Mouse (Mus musculus) CD4-positive, CD25-positive, alpha-beta regulatory T cell (primary cell): ENCODE measurements around the gene Col12a1. TPM values are rescaled to one million over a fixed set of nuclear protein-coding genes. Genes with fewer than 3 reads are reported as not detected.

Source experiments
- polyA plus RNA-seq: library from polyadenylated mRNA; unstranded; fragments of 100-300 nt; shearing (Covaris generic); gene quantifications from one replicate; pipeline ENCODE4 v1.2.1, GENCODE M21; 2017

The Col12a1 gene
- 0.10 TPM for polyA plus RNA-seq

GRCm38 (mm10) chr9:79718481-79719370 lies at the start of gene Col12a1:
TSS of gene Col12a1 (minus strand) at chr9:79718831.

DNA sequence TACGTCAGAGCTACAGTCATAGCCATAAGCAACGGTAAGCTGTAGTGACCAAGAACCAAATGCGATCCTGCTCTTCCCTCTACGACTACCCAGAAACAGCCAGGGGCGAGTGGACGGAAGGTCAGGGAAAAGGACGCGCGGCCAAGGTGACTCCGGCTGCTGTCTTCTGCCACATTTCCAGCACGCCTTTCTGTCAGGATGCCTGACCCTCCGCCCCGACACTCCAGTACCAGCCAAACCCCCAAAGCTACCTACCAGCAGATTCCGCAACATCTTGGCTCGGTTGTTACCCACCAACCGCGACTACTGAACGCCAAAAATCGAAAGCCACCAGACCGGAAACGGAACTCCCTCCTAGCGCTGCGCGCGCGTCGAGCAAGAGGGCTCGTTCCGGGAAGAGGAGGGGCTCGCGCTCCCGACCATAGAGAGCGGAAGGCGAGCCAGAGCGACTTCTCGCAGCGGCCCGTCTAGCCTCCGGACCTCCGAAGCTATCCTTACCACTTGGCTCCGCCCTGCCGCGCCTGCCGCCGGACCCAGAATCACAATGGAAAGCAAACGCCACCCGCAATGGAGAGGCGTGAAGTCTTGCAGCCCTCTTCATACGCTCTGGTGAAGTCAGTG lies 40.9 kb upstream of the Col12a1 start, which contains the start of gene Cox7a2:
Cox7a2 (minus strand) TSS at position 494 of the 621 bp plus-strand sequence.

Other genes with a start within 250 kb of the Col12a1 start
- 265 TPM for gene Cox7a2, start 41.0 kb upstream of the Col12a1 start, polyA plus RNA-seq
- gene Tmem30a, start 74.7 kb upstream of the Col12a1 start, polyA plus RNA-seq: 97.5 TPM